Mouse (Mus musculus) left cerebral cortex, postnatal 14 days (tissue): Measurements from ENCODE around the gene Arhgef3. TPM values are rescaled to one million over a fixed set of nuclear protein-coding genes. Genes with fewer than 3 reads are reported as not detected.
A peak's percentile ranks its signal among the peaks of the same experiment; 100 is the strongest.
"Not testable (repeated sequence)": the region's sequence is repeated elsewhere in the genome, so short reads cannot be mapped to it uniquely, and the experiment has no call there.

Experiments used
- DNase-seq, 2 experiments: peaks; one replicate each; pipeline ENCODE4 v3.0.0; 2021 to 2022; ENCODE audit warnings: low spot score in 2 of 2, mixed read lengths in 1 of 2
- intact Hi-C: fragments of 180-260 bp; cut with DNase I; formaldehyde crosslinking; loops from one replicate; pipeline ENCODE4 v1.15.1; 2025
- total RNA-seq, 2 experiments: library from RNA; stranded (reverse); gene quantifications; 2 replicates each; pipeline ENCODE4 v1.2.3; 2021

The Arhgef3 gene
- total RNA-seq, 2 experiments from 2014 or later = 50.4 to 50.5 TPM

- DNase-seq, intact Hi-C loops: not testable (repeated sequence)
These were observed 96.1 kb downstream of the Arhgef3 start for GRCm38 (mm10) chr14:27210801-27211200.

- intact Hi-C loops = no loop called here
- no peak for DNase-seq
These were observed 97.2 kb downstream of the Arhgef3 start for GRCm38 (mm10) chr14:27211743-27212445.

GRCm38 (mm10) chr14:27214232-27214631, 99.5 kb downstream of the Arhgef3 start:
- intact Hi-C loops = no loop called here
- DNase-seq = no peak

- peak; percentile 44 to 80 for DNase-seq
- intact Hi-C loops = no loop called here
These were observed 105.0 kb downstream of the Arhgef3 start for GRCm38 (mm10) chr14:27219668-27220067.

GRCm38 (mm10) chr14:27220297-27220696, 105.6 kb downstream of the Arhgef3 start:
- no peak for DNase-seq
- intact Hi-C loops = no loop called here

- intact Hi-C loops = loop anchor here (5.0 kb wide), 1 partner anchor 43 kb away; no protein-coding TSS in a partner anchor
- no peak for DNase-seq
These were observed 109.9 kb downstream of the Arhgef3 start for GRCm38 (mm10) chr14:27224636-27225035.

GRCm38 (mm10) chr14:27226288-27226687, 111.6 kb downstream of the Arhgef3 start:
- DNase-seq = no peak
- intact Hi-C loops = loop anchor here (5.0 kb wide), 1 partner anchor 41 kb away; no protein-coding TSS in a partner anchor

- DNase-seq = no peak
- intact Hi-C loops = loop anchor here (5.0 kb wide), 1 partner anchor 39 kb away; no protein-coding TSS in a partner anchor
These were observed 113.6 kb downstream of the Arhgef3 start for GRCm38 (mm10) chr14:27228288-27228687.

GRCm38 (mm10) chr14:27228941-27229371, 114.3 kb downstream of the Arhgef3 start:
- intact Hi-C loops = loop anchor here (5.0 kb wide), 1 partner anchor 38 kb away; no protein-coding TSS in a partner anchor
- DNase-seq = peak; percentile 59 to 79

- DNase-seq = no peak
These were observed 114.9 kb downstream of the Arhgef3 start for GRCm38 (mm10) chr14:27229441-27230147.

GRCm38 (mm10) chr14:27230262-27231022, 115.7 kb downstream of the Arhgef3 start:
- intact Hi-C loops = no loop called here
- DNase-seq = no peak

More at GRCm38 (mm10) chr14:27229441-27230147, 114.9 kb downstream of the Arhgef3 start:
- intact Hi-C loops = loop anchor here (5.0 kb wide), 1 partner anchor 38 kb away; no protein-coding TSS in a partner anchor

- DNase-seq = no peak
- intact Hi-C loops = no loop called here
These were observed 116.8 kb downstream of the Arhgef3 start for GRCm38 (mm10) chr14:27231506-27231905.

- intact Hi-C loops = no loop called here
- DNase-seq = no peak
These were observed 117.5 kb downstream of the Arhgef3 start for GRCm38 (mm10) chr14:27231974-27232780.

GRCm38 (mm10) chr14:27233056-27233455, 118.4 kb downstream of the Arhgef3 start:
- DNase-seq = no peak
- intact Hi-C loops = no loop called here

- intact Hi-C loops = no loop called here
- DNase-seq = no peak
These were observed 119.0 kb downstream of the Arhgef3 start for GRCm38 (mm10) chr14:27233656-27234055.

GRCm38 (mm10) chr14:27234270-27234840, 119.7 kb downstream of the Arhgef3 start:
- intact Hi-C loops = no loop called here
- DNase-seq = no peak

GRCm38 (mm10) chr14:27235897-27236553, 121.3 kb downstream of the Arhgef3 start:
- intact Hi-C loops = no loop called here
- DNase-seq = no peak
